Mouse (Mus musculus): ENCODE data around the gene Asns. TPM values are rescaled to one million over a fixed set of nuclear protein-coding genes. Genes with fewer than 3 reads are reported as not detected.
"Not testable (repeated sequence)": the region's sequence is repeated elsewhere in the genome, so short reads cannot be mapped to it uniquely, and the experiment has no call there.

Asns gene
- total RNA-seq, 2 experiments from 2014 or later = 1.7 to 3.1 TPM

GRCm38 (mm10) chr6:7690456-7690855 lies 2.6 kb downstream of the Asns start:
- intact Hi-C loops (cut with DNase I; ENCODE audit: low total_unique reads) = no loop called here
- no peak for DNase-seq

GRCm38 (mm10) chr6:7689180-7689579 lies 3.9 kb downstream of the Asns start:
- intact Hi-C loops (cut with DNase I; ENCODE audit: low total_unique reads) = no loop called here
- DNase-seq = no peak

- no peak for DNase-seq
- intact Hi-C loops (cut with DNase I; ENCODE audit: low total_unique reads) = no loop called here
These were observed 7.0 kb downstream of the Asns start for GRCm38 (mm10) chr6:7686047-7686446.

GRCm38 (mm10) chr6:7676194-7676901 lies 16.7 kb downstream of the Asns start:
- intact Hi-C loops (cut with DNase I; ENCODE audit: low total_unique reads) = no loop called here
- no peak for DNase-seq

- intact Hi-C loops (cut with DNase I; ENCODE audit: low total_unique reads) = no loop called here
- DNase-seq = no peak
These were observed 20.4 kb downstream of the Asns start for GRCm38 (mm10) chr6:7672438-7673253.

- no peak for DNase-seq
- intact Hi-C loops (cut with DNase I; ENCODE audit: low total_unique reads) = no loop called here
These were observed 21.6 kb downstream of the Asns start for GRCm38 (mm10) chr6:7671429-7671828.

- intact Hi-C loops (cut with DNase I; ENCODE audit: low total_unique reads) = no loop called here
- no peak for DNase-seq
These were observed 22.5 kb downstream of the Asns start for GRCm38 (mm10) chr6:7670588-7670987.

GRCm38 (mm10) chr6:7669721-7670120 lies 23.3 kb downstream of the Asns start:
- DNase-seq = no peak
- intact Hi-C loops (cut with DNase I; ENCODE audit: low total_unique reads) = no loop called here

- no peak for DNase-seq
- intact Hi-C loops (cut with DNase I; ENCODE audit: low total_unique reads) = no loop called here
These were observed 24.7 kb downstream of the Asns start for GRCm38 (mm10) chr6:7668332-7668731.

DNA sequence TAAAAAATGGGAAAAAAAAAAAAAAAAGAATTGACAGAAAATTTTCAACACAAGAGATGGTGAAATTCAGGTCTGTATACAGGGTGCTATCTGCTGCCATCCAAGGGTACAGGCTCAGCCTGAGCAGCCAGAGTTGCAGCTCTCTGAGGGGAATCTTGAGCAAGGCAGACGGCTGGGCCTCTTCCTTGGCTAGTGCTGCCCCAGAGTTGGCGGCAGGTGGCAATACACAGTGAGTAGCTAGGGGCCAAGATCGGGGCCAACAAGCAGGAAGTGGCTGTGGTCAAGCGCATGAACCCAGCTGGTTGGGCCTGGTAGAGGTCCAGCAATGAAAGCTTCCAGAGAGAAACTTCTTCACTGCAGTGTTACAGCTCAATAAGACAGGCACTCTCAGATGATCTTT lies 27.2 kb downstream of the Asns start:
- DNase-seq; intact Hi-C loops (cut with DNase I; ENCODE audit: low total_unique reads): not testable (repeated sequence)

- intact Hi-C loops (cut with DNase I; ENCODE audit: low total_unique reads) = no loop called here
- no peak for DNase-seq
These were observed 31.6 kb downstream of the Asns start for GRCm38 (mm10) chr6:7661455-7661854.

DNA sequence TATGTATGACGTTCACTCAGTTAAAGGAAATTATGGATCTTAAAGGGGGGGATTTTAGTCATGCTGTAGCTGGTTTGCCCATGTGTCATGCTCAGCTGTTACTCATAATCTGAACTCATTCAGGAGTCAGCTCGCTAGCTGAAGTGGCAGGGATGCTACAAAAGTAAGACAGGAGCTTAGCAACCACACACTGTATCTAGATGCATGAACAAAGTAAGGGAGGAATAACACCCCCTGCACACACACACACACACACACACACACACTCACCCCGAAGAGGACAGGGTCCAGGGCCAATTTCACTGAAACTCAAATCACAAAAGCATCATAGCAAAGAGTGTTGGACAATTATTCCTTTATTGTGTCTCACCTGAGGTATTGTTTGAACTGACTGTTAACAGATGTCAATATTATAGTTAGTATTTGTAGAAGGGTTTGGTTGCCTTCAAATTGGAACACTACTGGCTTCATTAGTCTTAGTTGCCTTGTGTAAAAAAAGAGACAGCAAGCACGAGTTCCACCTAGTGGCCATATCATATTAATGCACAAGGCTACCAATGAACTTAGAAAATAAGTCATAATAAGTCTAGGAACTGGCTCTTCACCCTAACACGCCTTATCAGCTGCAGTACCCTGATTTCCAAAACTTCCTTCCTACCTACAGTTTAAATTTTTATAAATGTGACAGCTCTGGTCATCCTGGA lies 32.5 kb downstream of the Asns start:
- intact Hi-C loops (cut with DNase I; ENCODE audit: low total_unique reads) = no loop called here

GRCm38 (mm10) chr6:7656601-7657000 lies 36.5 kb downstream of the Asns start:
- intact Hi-C loops (cut with DNase I; ENCODE audit: low total_unique reads) = no loop called here
- DNase-seq = no peak

More for the DNA sequence above, 32.5 kb downstream of the Asns start:
- DNase-seq = no peak

GRCm38 (mm10) chr6:7648458-7648857 lies 44.6 kb downstream of the Asns start:
- intact Hi-C loops (cut with DNase I; ENCODE audit: low total_unique reads) = no loop called here
- DNase-seq = no peak

Other genes starting within 250 kb of the Asns start
- not detected for gene Tac1, start 138.4 kb downstream of the Asns start, total RNA-seq (2021)
- 10 to 100 TPM; 11.3 to 11.9 TPM for gene C1galt1, start 151.6 kb upstream of the Asns start, total RNA-seq (2021)